Mouse (Mus musculus): ENCODE results near the gene Gm49380.

GRCm38 (mm10) chr9:44135731-44136411, 22.6 kb upstream of the Gm49380 start:
- no peak for TF ChIP-seq CTCF (IDR thresholded peaks at IDR 0.05; ENCODE audit: control insufficient read depth, insufficient read depth, insufficient replicate concordance, low read depth, low read length)
- TF ChIP-seq POLR2A (IDR thresholded peaks at IDR 0.05; ENCODE audit: control insufficient read depth, low read depth, low read length) = no peak

All from testis, adult 2 months (tissue).